Mouse (Mus musculus): ENCODE results near the gene Dapk2.

DNA sequence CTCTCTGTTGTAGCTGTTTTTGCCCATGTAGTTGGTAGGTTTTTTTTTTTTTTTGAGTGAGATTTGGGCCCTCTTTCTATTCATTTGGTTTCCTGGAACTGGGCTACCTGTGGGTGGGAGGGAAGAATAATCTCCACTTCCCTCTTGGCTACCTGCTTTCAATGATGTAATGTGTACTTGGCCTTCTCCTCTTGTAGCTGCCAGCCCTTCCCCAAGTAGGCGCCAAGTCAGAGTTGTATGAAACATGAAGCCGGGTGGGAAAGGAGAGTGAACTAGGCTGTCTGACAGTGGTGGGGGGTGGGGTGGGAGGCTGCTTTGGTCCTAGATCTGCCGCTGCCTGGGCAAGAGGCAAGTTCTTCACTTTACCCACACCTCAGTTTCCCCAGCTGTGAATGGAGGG is 38.5 kb downstream of the Dapk2 start:
- TF ChIP-seq TAL1 (IDR thresholded peaks at IDR 0.05; ENCODE audit: low read length): no peak
- no peak for TF ChIP-seq GATA1 (IDR thresholded peaks at IDR 0.05; ENCODE audit: low read length)
